Mouse (Mus musculus): ENCODE measurements at regions not wholly inside any gene's neighbourhood (a gene's known extent, or its start where the extent isn't known, plus 50 kb on each side); places are given as distances from the start of the nearest gene placed in this dataset.
A peak's percentile ranks its signal among the peaks of the same experiment; 100 is the strongest.

- no peak for ATAC-seq (replicated peaks; ENCODE audit: low FRiP score)
- Histone ChIP-seq H3K27me3 (ENCODE audit: control insufficient read depth, insufficient read depth, low read length) (no peaks in the 10 kb centered on the region), H3K9ac (ENCODE audit: low read length) (no peak overlapping the region), H3K4me1 (replicated peaks; ENCODE audit: control insufficient read depth, insufficient read depth, low read length) (no peaks in the 10 kb centered on the region), H3K36me3 (ENCODE audit: control insufficient read depth, insufficient read depth, low read length) (no peaks in the 10 kb centered on the region), H3K4me3 (ENCODE audit: low read depth, low read length) (no peak overlapping the region), H3K4me2 (ENCODE audit: low read depth, low read length, severe bottlenecking) (no peak overlapping the region), H3K27ac (ENCODE audit: low read depth, low read length) (no peak overlapping the region), H3K9me3 (ENCODE audit: control insufficient read depth, low read length) (no peaks in the 10 kb centered on the region)
- DNase-seq (ENCODE audit: low spot score) = no peak
- 95% methylated on average over 20 of the region's 20 CpGs for WGBS
Measured at GRCm38 (mm10) chr13:40617881-40618280, 120.3 kb downstream of the Tfap2a start.

- 51% methylated on average over 4 of the region's 4 CpGs for WGBS
- no peaks in the 10 kb centered on the region for H3K27me3 ChIP-seq (ENCODE audit: control insufficient read depth, insufficient read depth, low read length)
- H3K4me2 ChIP-seq (ENCODE audit: low read depth, low read length, severe bottlenecking) = no peak overlapping the region
- no peak overlapping the region for H3K4me3 ChIP-seq (ENCODE audit: low read depth, low read length)
- H3K36me3 ChIP-seq (ENCODE audit: control insufficient read depth, insufficient read depth, low read length) = no peaks in the 10 kb centered on the region
- H3K4me1 ChIP-seq (replicated peaks; ENCODE audit: control insufficient read depth, insufficient read depth, low read length) = peaks cover 9% of the 10 kb centered on the region; the same call in 1 of the 2 replicates
- DNase-seq (ENCODE audit: low spot score) (no peak), ATAC-seq (replicated peaks; ENCODE audit: low FRiP score) (no peak; the same call in 1 of the 2 replicates)
- H3K9ac ChIP-seq (ENCODE audit: low read length) = no peak overlapping the region; the same call in 1 of the 2 replicates
- H3K9me3 ChIP-seq (ENCODE audit: control insufficient read depth, low read length) = no peaks in the 10 kb centered on the region
- no peak overlapping the region for H3K27ac ChIP-seq (ENCODE audit: low read depth, low read length)
Measured at GRCm38 (mm10) chr13:40608526-40608925, 129.7 kb downstream of the Tfap2a start.

DNA sequence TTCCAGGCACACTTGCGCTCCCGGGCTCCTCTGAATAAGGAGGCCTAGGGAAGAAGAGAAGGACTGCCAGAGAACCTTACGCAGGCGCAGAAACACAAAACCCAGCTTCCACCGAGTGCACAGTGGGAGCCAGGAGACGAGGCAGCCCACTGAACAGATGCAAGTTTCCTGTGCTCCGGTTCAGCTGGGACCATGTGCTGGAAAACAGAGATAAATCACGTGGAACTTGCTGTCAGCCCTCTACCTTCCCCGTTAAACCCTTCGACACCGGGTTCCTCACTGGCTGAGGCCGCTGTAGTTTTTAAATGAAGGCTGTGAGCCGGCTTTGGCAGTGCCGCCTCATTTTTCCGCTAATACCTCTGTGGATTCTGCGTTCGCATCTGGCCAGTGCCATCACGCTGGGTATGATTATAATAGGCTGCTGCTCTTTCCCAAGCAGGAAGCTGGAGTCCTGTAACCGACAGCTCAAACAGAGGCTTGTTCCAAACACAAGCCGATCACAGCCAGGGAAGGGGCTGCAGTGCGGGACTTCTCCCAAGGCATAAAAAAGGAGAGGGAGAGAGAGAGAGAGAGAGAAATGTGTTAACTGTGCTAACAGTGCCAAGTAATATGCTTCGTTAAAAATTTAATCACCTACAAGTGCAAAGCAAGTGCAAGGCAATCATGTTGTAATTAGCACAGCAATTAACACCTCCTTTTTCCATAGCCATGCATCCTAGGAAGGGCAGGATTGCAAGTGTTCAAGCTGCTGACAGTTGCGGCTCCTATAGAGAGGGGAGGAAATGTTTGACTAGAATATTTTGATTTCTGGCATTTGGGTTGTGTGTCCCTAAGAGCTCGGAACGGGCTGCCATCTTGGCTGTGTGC, 131.5 kb downstream of the Tfap2a start:
- H3K4me1 ChIP-seq (replicated peaks; ENCODE audit: control insufficient read depth, insufficient read depth, low read length) = peaks cover 9% of the 10 kb centered on the region; the same call in 1 of the 2 replicates
- H3K4me2 ChIP-seq (ENCODE audit: low read depth, low read length, severe bottlenecking) = peak overlapping the region; percentile 42
- no peaks in the 10 kb centered on the region for H3K9me3 ChIP-seq (ENCODE audit: control insufficient read depth, low read length)
- no peaks in the 10 kb centered on the region for H3K36me3 ChIP-seq (ENCODE audit: control insufficient read depth, insufficient read depth, low read length)
- H3K27me3 ChIP-seq (ENCODE audit: control insufficient read depth, insufficient read depth, low read length) = no peaks in the 10 kb centered on the region
- WGBS = 45% methylated on average over 25 of the region's 25 CpGs
- H3K9ac ChIP-seq (ENCODE audit: low read length) = peak overlapping the region; percentile 39
- H3K27ac ChIP-seq (ENCODE audit: low read depth, low read length) = peak overlapping the region; percentile 9; the same call in 1 of the 2 replicates
- ATAC-seq (replicated peaks; ENCODE audit: low FRiP score) (peak; percentile 77), DNase-seq (ENCODE audit: low spot score) (peak; percentile 62)
- no peak overlapping the region; the same call in 1 of the 2 replicates for H3K4me3 ChIP-seq (ENCODE audit: low read depth, low read length)

DNA sequence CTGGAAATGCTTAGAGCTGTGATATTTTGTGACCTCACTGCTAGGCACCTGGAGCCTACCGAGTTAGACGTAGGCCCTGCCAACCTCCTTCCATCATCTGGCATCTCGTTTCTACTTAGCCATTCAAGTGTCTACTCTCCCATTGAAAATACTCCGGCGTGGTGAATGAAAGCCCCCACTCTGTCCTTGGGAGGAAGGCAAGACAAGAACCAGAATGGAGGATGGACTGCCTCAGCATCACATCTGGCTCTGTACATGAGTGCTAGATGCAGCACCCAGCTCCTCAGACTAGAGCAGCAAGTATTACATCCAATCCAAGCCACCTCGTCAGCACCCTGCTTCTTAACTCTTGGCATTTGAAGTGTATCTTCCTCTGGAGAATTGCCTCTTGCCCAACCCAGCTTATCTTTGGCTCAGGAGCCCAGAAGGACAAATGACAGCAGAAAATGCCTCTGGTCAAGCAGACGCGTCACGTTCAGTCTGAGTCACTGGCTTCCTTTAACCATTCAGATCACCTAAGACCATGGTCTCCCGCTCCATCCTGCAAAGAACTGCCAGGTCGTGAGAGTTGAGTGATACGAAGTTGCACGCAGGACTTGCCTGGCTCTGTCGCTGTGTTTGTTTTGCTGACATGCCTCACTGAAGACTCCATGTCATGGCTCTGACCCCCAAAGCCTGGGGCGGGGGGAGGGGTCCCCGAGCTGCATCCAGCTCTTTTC, 132.3 kb downstream of the Tfap2a start:
- Histone ChIP-seq H3K27me3 (ENCODE audit: control insufficient read depth, insufficient read depth, low read length) (no peaks in the 10 kb centered on the region), H3K36me3 (ENCODE audit: control insufficient read depth, insufficient read depth, low read length) (no peaks in the 10 kb centered on the region), H3K4me1 (replicated peaks; ENCODE audit: control insufficient read depth, insufficient read depth, low read length) (peaks cover 9% of the 10 kb centered on the region; the same call in 1 of the 2 replicates), H3K4me3 (ENCODE audit: low read depth, low read length) (no peak overlapping the region; the same call in 1 of the 2 replicates), H3K9ac (ENCODE audit: low read length) (peak overlapping the region; percentile 39; the same call in 1 of the 2 replicates), H3K4me2 (ENCODE audit: low read depth, low read length, severe bottlenecking) (peak overlapping the region; percentile 42; the same call in 1 of the 2 replicates), H3K9me3 (ENCODE audit: control insufficient read depth, low read length) (no peaks in the 10 kb centered on the region), H3K27ac (ENCODE audit: low read depth, low read length) (peak overlapping the region; percentile 9; the same call in 1 of the 2 replicates)
- no peak for DNase-seq (ENCODE audit: low spot score)
- WGBS = 62% methylated on average over 16 of the region's 16 CpGs
- ATAC-seq (replicated peaks; ENCODE audit: low FRiP score) = no peak; the same call in 1 of the 2 replicates

GRCm38 (mm10) chr13:40574981-40575745, 163.0 kb downstream of the Tfap2a start:
- 69% methylated on average over 12 of the region's 12 CpGs for WGBS
- no peak for ATAC-seq (replicated peaks; ENCODE audit: low FRiP score)

GRCm38 (mm10) chr13:40569461-40569860, 168.7 kb downstream of the Tfap2a start:
- DNase-seq (ENCODE audit: low spot score) (no peak), ATAC-seq (replicated peaks; ENCODE audit: low FRiP score) (no peak)
- H3K4me2 ChIP-seq (ENCODE audit: low read depth, low read length, severe bottlenecking) = no peak overlapping the region
- WGBS = 61% methylated on average over 5 of the region's 5 CpGs
- H3K4me3 ChIP-seq (ENCODE audit: low read depth, low read length) = no peak overlapping the region
- H3K9me3 ChIP-seq (ENCODE audit: control insufficient read depth, low read length) = no peaks in the 10 kb centered on the region
- H3K9ac ChIP-seq (ENCODE audit: low read length) = no peak overlapping the region
- no peaks in the 10 kb centered on the region for H3K36me3 ChIP-seq (ENCODE audit: control insufficient read depth, insufficient read depth, low read length)
- no peaks in the 10 kb centered on the region for H3K27me3 ChIP-seq (ENCODE audit: control insufficient read depth, insufficient read depth, low read length)
- no peaks in the 10 kb centered on the region for H3K4me1 ChIP-seq (replicated peaks; ENCODE audit: control insufficient read depth, insufficient read depth, low read length)
- no peak overlapping the region for H3K27ac ChIP-seq (ENCODE audit: low read depth, low read length)

More at GRCm38 (mm10) chr13:40574981-40575745, 163.0 kb downstream of the Tfap2a start:
- Histone ChIP-seq H3K4me1 (replicated peaks; ENCODE audit: control insufficient read depth, insufficient read depth, low read length) (no peaks in the 10 kb centered on the region), H3K4me2 (ENCODE audit: low read depth, low read length, severe bottlenecking) (no peak overlapping the region), H3K9me3 (ENCODE audit: control insufficient read depth, low read length) (no peaks in the 10 kb centered on the region), H3K36me3 (ENCODE audit: control insufficient read depth, insufficient read depth, low read length) (no peaks in the 10 kb centered on the region), H3K27ac (ENCODE audit: low read depth, low read length) (no peak overlapping the region), H3K9ac (ENCODE audit: low read length) (no peak overlapping the region), H3K27me3 (ENCODE audit: control insufficient read depth, insufficient read depth, low read length) (no peaks in the 10 kb centered on the region), H3K4me3 (ENCODE audit: low read depth, low read length) (no peak overlapping the region)
- no peak for DNase-seq (ENCODE audit: low spot score)

GRCm38 (mm10) chr13:40567821-40568220, 170.4 kb downstream of the Tfap2a start:
- no peaks in the 10 kb centered on the region for H3K27me3 ChIP-seq (ENCODE audit: control insufficient read depth, insufficient read depth, low read length)
- ATAC-seq (replicated peaks; ENCODE audit: low FRiP score) (no peak), DNase-seq (ENCODE audit: low spot score) (no peak)
- H3K4me2 ChIP-seq (ENCODE audit: low read depth, low read length, severe bottlenecking) = no peak overlapping the region
- WGBS = 80% methylated on average over 3 of the region's 3 CpGs
- H3K4me3 ChIP-seq (ENCODE audit: low read depth, low read length) = no peak overlapping the region
- H3K9me3 ChIP-seq (ENCODE audit: control insufficient read depth, low read length) = no peaks in the 10 kb centered on the region
- H3K4me1 ChIP-seq (replicated peaks; ENCODE audit: control insufficient read depth, insufficient read depth, low read length) = no peaks in the 10 kb centered on the region
- H3K36me3 ChIP-seq (ENCODE audit: control insufficient read depth, insufficient read depth, low read length) = no peaks in the 10 kb centered on the region
- H3K9ac ChIP-seq (ENCODE audit: low read length) = no peak overlapping the region
- H3K27ac ChIP-seq (ENCODE audit: low read depth, low read length) = no peak overlapping the region

DNA sequence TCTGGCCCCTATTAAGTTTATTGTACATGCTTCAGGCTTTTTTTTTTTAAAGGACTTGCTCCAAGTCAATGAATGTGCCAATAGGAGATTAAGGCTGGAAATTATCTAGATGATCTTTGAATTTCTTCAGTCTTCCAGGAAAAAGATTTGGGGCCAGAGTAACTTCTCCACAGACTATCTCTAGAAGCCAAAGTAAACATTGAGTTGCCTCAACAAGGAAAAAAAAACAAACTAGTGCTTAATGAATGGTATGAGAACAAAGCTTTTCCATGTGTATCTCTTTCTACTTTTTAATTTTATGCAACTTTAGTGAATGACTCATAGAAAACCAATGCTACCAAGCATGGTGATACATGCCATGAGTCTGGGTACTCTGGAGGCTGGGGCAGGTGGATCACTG, 173.8 kb downstream of the Tfap2a start:
- no peak overlapping the region for H3K4me3 ChIP-seq (ENCODE audit: low read depth, low read length)
- no peak for ATAC-seq (replicated peaks; ENCODE audit: low FRiP score)
- H3K9ac ChIP-seq (ENCODE audit: low read length) = no peak overlapping the region

More for the DNA sequence above, 173.8 kb downstream of the Tfap2a start:
- Histone ChIP-seq H3K4me1 (replicated peaks; ENCODE audit: control insufficient read depth, insufficient read depth, low read length) (no peaks in the 10 kb centered on the region), H3K36me3 (ENCODE audit: control insufficient read depth, insufficient read depth, low read length) (no peaks in the 10 kb centered on the region), H3K4me2 (ENCODE audit: low read depth, low read length, severe bottlenecking) (no peak overlapping the region), H3K9me3 (ENCODE audit: control insufficient read depth, low read length) (no peaks in the 10 kb centered on the region), H3K27ac (ENCODE audit: low read depth, low read length) (no peak overlapping the region), H3K27me3 (ENCODE audit: control insufficient read depth, insufficient read depth, low read length) (no peaks in the 10 kb centered on the region)
- DNase-seq (ENCODE audit: low spot score) = no peak
